Mouse (Mus musculus): ENCODE results near the gene Tmem182.

DNA sequence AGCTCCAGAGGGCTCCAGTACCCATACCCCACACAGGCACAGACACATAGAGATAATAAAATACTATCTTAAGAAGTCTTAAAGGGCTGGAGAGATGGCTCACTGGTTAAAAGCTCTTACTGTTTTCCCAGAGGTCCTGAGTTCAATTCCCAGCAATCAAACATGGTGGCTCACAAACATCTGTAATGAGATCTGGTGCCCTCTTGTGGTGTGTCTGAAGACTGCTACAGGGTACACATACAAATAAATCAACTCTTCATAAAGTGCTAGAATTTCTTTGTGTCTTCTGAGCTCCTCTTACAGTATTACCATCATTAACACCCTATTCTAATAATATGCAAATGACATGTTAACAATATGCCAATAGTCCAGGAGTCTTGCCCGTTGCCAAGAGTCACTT lies 41.4 kb upstream of the Tmem182 start:
- TF ChIP-seq MAX (IDR thresholded peaks at IDR 0.05) = no peak
- TF ChIP-seq CTCF (IDR thresholded peaks at IDR 0.05; ENCODE audit: control insufficient read depth, insufficient read depth, insufficient read length) = no peak
- TF ChIP-seq MYOD1 (IDR thresholded peaks at IDR 0.05; ENCODE audit: control insufficient read depth, insufficient read length, low read depth) = no peak
- TF ChIP-seq FOSL1 (IDR thresholded peaks at IDR 0.05; ENCODE audit: insufficient read depth, low read length, poor library complexity, severe bottlenecking) = no peak
- no peak for TF ChIP-seq CEBPB (IDR thresholded peaks at IDR 0.05; ENCODE audit: low read depth)
- TF ChIP-seq MYOG (IDR thresholded peaks at IDR 0.05; ENCODE audit: control insufficient read depth, extremely low read depth, insufficient read length) = no peak
